Mouse (Mus musculus) ES-Bruce4 (cell line): ENCODE results near the gene Lgmn.

Experiments
- CTCF ChIP-seq: IDR thresholded peaks from one replicate; pipeline ENCODE4 v1.8.1; 2011; ENCODE audit warnings: low read depth, low read length
- POLR2A ChIP-seq: IDR thresholded peaks from one replicate; pipeline ENCODE4 v1.8.1; 2011; ENCODE audit warnings: low read length; ENCODE audit not compliant: insufficient read depth

DNA sequence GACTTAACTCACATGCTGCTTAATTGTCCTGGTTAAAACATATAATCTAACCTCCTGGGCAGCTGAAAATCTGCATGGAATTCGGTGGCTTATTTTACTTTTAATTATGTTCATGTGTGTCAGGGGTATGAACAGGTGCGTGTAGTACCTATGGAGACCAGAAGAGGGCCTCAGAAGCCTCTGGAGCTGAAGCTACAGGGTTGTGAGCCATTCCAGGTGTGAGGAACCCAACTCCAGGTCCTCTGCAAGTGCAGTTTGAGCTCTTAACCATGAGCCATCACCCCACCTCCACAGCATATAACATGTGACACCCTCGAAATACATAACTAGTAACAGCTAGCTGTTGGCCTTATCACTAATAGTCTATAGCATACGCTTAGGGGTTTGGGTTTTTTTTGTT is 47.6 kb downstream of the Lgmn start:
- TF ChIP-seq POLR2A (no peak), CTCF (peak; percentile 67)
